Mouse (Mus musculus) forebrain, embryonic 13.5 days (tissue): Measurements from ENCODE around the gene Rnf115. TPM values are rescaled to one million over a fixed set of nuclear protein-coding genes. Genes with fewer than 3 reads are reported as not detected.
"Not testable (repeated sequence)": the region's sequence is repeated elsewhere in the genome, so short reads cannot be mapped to it uniquely, and the experiment has no call there.

Experiments
- ATAC-seq: fragments of 200-750 bp; cut with Nextera tagmentation; 2 replicates; pipeline ENCODE4 v1.8.0; 2017
- H3K27ac ChIP-seq: fragments of 300-500 bp; sonication (generic); 2 replicates; pipeline ENCODE4 v1.5.1; 2015; ENCODE audit warnings: inconsistent platforms, mild to moderate bottlenecking, moderate library complexity
- H3K27me3 ChIP-seq: fragments of 300-500 bp; sonication (generic); 2 replicates; pipeline ENCODE4 v1.6.1; 2015; ENCODE audit warnings: mild to moderate bottlenecking, inconsistent platforms
- H3K36me3 ChIP-seq: fragments of 300-500 bp; sonication (generic); 2 replicates; pipeline ENCODE4 v1.6.1; 2015; ENCODE audit warnings: mild to moderate bottlenecking, inconsistent platforms; ENCODE audit not compliant: poor library complexity, severe bottlenecking
- H3K4me1 ChIP-seq: fragments of 300-500 bp; sonication (generic); 2 replicates; pipeline ENCODE4 v1.6.1; 2015; ENCODE audit warnings: inconsistent platforms
- H3K4me2 ChIP-seq: fragments of 300-500 bp; sonication (generic); 2 replicates; pipeline ENCODE4 v1.6.1; 2015; ENCODE audit warnings: inconsistent platforms, mild to moderate bottlenecking, moderate library complexity
- H3K4me3 ChIP-seq: fragments of 300-500 bp; sonication (generic); 2 replicates; pipeline ENCODE4 v1.5.1; 2015; ENCODE audit warnings: mild to moderate bottlenecking, inconsistent platforms
- H3K9ac ChIP-seq: fragments of 300-500 bp; sonication (generic); 2 replicates; pipeline ENCODE4 v1.6.1; 2015; ENCODE audit warnings: mild to moderate bottlenecking, inconsistent platforms
- H3K9me3 ChIP-seq: fragments of 300-500 bp; sonication (generic); replicated peaks from 2 replicates; pipeline ENCODE4 v1.6.1; 2016; ENCODE audit warnings: inconsistent platforms
- WGBS: fragments of 180-500 bp; shearing (Covaris S2); methylation state at CpG from one replicate; pipeline ENCODE4 v1.1.7; 2015; 5-methylcytosine and 5-hydroxymethylcytosine counted together
- polyA plus RNA-seq: library from polyadenylated mRNA; unstranded; fragments of >200 nt; fragmentation: Nextera tagmentation; extraction: Ambion mirVana; gene quantifications from 2 replicates; pipeline ENCODE4 v1.2.1, GENCODE M21; 2015

Rnf115 gene
- polyA plus RNA-seq, 1 experiment from 2014 or later: 71.7 TPM

DNA sequence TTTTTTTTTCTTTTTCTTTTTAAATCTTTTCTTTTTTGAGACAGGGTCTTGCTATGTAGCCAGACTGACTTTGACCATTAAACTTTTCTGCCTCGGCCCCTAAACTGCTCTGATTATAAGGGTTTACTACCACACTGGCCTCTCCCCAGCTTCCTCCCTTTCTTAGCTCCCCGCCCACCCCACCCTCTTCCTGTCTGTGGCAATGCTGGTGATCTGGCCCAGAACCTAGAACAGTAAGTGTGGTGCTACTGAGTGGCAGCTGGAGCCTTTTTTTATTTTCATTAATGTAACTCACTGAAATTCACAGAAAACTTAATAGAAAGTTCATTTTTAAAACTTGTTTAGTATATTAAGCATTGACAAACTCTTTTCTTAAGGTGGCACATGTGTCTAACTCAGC is 11.6 kb upstream of the Rnf115 start:
- WGBS: 90% methylated on average over 2 of the region's 2 CpGs
- H3K4me2 ChIP-seq: no peak overlapping the region
- no peaks in the 10 kb centered on the region for H3K27me3 ChIP-seq
- 0 out of 2 replicates have a peak, but pooled peaks cover 4% of the 10 kb centered on the region for H3K4me1 ChIP-seq
- no peak for ATAC-seq
- H3K9me3 ChIP-seq: no peaks in the 10 kb centered on the region
- no peak overlapping the region for H3K4me3 ChIP-seq
- no peak overlapping the region for H3K27ac ChIP-seq
- H3K36me3 ChIP-seq: peaks cover 71% of the 10 kb centered on the region
- no peak overlapping the region for H3K9ac ChIP-seq

DNA sequence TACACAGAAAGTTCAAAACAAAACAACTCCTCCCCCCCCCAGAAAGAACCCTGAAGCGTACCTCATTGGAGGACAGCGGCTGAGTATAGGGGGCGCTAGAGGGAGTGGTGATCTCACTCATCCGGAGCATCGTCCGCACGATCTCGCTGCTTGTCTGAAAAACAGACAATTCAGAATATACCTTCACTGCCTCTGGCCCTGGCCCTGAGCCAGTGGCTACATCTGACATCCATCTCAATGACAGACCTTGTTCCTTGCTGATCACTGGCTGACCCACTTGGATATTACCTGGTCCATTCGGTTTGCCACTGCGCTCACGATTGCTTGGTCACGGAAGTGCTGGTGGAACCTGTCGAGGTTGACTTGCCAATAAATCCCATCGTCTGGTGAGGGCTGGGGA is 8.3 kb upstream of the Rnf115 start:
- 37% methylated on average over 14 of the region's 14 CpGs for WGBS
- Histone ChIP-seq H3K4me2 (0 out of 2 replicates have a peak overlapping the region, but pooled peaks have one; percentile 18), H3K4me3 (no peak overlapping the region), H3K4me1 (0 out of 2 replicates have a peak, but pooled peaks cover 4% of the 10 kb centered on the region), H3K9ac (no peak overlapping the region), H3K36me3 (peaks cover 66% of the 10 kb centered on the region), H3K27me3 (no peaks in the 10 kb centered on the region), H3K9me3 (no peaks in the 10 kb centered on the region), H3K27ac (no peak overlapping the region)
- ATAC-seq: no peak

DNA sequence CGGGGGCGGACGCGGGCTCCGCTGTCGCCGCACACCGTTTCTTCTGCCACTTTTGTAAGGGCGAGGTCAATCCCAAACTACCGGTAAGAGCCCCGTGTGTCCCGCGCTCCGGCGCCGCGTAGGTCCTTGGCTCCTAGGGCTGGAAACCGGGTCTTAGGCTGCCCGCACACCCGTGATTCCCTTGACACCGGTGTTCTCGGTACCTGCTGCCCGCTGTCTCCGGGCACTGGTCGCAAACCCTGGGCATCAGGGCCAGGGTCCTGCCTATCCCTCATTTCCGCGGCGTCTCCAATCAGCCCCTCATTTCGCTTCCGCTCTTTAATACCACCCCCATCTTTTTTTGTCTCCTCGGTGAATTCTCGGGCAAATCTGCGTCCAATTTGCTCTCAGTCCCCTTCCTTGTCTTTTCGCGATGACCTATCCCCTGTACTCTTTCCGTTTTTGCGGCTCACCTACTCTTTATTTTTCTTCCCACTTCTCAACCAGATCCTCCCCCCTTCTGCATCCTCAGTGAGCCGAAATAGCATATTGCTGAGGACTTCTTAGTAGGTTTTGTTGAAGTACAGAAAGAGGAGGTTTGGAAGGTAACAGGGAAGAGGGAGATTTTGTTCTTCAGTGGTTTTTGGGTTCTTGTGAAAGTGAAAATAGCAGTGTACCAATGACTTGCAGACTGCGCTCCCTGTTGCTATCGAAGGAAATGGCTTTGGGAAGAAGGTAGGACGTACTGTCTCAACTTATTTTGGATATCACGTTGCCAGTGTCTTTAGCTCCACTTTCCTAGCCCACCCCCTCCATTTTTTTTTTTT is 567 bp downstream of the Rnf115 start:
- Histone ChIP-seq H3K27ac (peak overlapping the region; percentile 78), H3K36me3 (peaks cover 12% of the 10 kb centered on the region), H3K27me3 (no peaks in the 10 kb centered on the region), H3K4me2 (peak overlapping the region; percentile 73), H3K9me3 (no peaks in the 10 kb centered on the region), H3K9ac (peak overlapping the region; percentile 87), H3K4me1 (peaks cover 33% of the 10 kb centered on the region), H3K4me3 (peak overlapping the region; percentile 94)
- ATAC-seq: peak; percentile 65
- 1% methylated on average over 42 of the region's 42 CpGs for WGBS

DNA sequence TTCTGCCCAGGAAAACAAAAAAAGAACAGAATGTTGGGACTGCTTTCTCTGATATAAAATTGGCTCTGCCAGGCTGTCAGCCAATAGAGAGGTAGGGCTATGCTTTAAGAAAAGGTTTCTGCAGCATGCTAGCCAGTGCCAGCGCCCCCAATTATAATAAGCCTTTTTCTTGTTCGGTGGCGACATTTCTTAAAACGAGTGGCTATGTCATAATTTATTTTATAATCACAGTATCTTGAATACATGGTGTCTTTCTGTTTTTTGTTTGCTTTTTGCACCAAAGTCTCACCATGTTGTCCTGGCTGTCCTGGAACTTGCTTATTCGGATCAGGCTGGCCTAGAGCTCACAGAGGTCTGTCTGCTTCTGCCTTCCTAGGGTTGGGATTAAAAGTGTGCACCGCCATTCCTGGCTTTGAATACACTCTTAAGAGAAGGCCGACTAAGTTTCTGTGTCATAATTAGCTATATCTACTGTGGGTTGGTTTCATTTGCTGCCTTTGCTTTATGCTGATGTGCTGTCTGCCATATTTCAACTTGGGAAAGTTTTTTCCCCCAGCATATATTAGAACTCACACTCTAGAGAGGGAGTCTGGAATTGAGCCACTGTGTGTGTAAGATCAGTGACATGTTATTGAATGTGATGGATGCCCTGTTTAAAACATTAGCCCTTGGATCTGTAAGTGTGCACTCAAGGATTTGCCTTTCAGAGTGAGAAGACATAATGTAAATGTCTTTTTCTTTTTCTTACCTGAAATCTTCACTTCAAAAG is 1.4 kb downstream of the Rnf115 start:
- Histone ChIP-seq H3K27ac (no peak overlapping the region), H3K36me3 (peaks cover 4% of the 10 kb centered on the region; the same call in 1 of the 2 replicates), H3K4me3 (peak overlapping the region; percentile 94), H3K9me3 (no peaks in the 10 kb centered on the region), H3K27me3 (no peaks in the 10 kb centered on the region), H3K9ac (peak overlapping the region; percentile 87), H3K4me1 (peaks cover 33% of the 10 kb centered on the region), H3K4me2 (peak overlapping the region; percentile 73)
- ATAC-seq: no peak
- 36% methylated on average over 7 of the region's 7 CpGs for WGBS

DNA sequence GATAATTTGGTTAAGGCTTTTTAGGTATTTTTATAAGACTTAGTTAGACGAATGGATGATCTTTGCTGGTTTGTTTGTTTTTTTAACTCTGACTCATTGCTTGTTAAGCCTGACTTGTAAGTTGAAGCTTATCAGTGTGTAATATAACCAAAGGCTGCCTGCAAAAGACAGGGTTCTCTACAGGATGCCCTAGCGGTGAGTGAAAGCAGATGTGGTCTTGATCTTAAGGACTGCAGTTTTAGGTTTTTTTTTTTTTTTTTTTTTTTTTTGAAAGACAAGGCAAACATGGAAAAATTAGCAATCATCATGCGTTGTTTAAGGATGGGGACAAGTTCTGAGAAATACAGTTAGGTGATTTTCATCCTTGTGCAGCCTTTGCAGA is 1.9 kb downstream of the Rnf115 start:
- H3K9ac ChIP-seq: no peak overlapping the region
- H3K27ac ChIP-seq: no peak overlapping the region
- peaks cover 4% of the 10 kb centered on the region; the same call in 1 of the 2 replicates for H3K36me3 ChIP-seq
- 85% methylated on average over 3 of the region's 3 CpGs for WGBS
- H3K4me2 ChIP-seq: no peak overlapping the region
- H3K4me3 ChIP-seq: no peak overlapping the region
- H3K4me1 ChIP-seq: peaks cover 33% of the 10 kb centered on the region
- H3K27me3 ChIP-seq: no peaks in the 10 kb centered on the region
- ATAC-seq: no peak
- no peaks in the 10 kb centered on the region for H3K9me3 ChIP-seq

DNA sequence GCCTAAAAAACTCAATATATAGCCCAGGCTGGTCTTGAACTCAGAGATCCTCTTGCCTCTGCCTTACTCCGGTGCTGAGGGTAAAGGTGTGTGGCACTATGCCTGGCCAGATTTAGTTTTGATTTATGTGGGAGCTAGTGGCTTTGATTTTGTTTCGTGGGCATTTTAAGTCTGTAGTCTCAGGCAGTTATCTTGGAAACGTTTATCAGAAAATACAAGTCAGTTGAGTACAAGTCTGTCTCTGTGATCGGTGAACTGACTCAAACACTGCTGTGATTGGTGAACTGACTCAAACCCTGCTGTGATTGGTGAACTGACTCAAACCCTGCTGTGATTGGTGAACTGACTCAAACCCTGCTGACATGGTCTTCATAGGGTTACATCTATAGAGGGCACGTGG is 3.3 kb downstream of the Rnf115 start:
- ATAC-seq: no peak
- H3K36me3 ChIP-seq: no peaks in the 10 kb centered on the region; the same call in 1 of the 2 replicates
- H3K9me3 ChIP-seq: no peaks in the 10 kb centered on the region
- peaks cover 33% of the 10 kb centered on the region for H3K4me1 ChIP-seq
- H3K27ac ChIP-seq: no peak overlapping the region
- no peaks in the 10 kb centered on the region for H3K27me3 ChIP-seq
- H3K4me2 ChIP-seq: no peak overlapping the region
- WGBS: 73% methylated on average over 5 of the region's 5 CpGs
- no peak overlapping the region for H3K9ac ChIP-seq
- no peak overlapping the region for H3K4me3 ChIP-seq

- Histone ChIP-seq H3K36me3 (no peaks in the 10 kb centered on the region; the same call in 1 of the 2 replicates), H3K9ac (no peak overlapping the region), H3K27ac (no peak overlapping the region), H3K4me3 (no peak overlapping the region), H3K4me2 (no peak overlapping the region), H3K4me1 (peaks cover 26% of the 10 kb centered on the region), H3K9me3 (no peaks in the 10 kb centered on the region), H3K27me3 (no peaks in the 10 kb centered on the region)
- ATAC-seq: no peak
- WGBS: 91% methylated on average over 1 of the region's 1 CpGs
Measured at GRCm38 (mm10) chr3:96733984-96734383, 6.5 kb downstream of the Rnf115 start.

DNA sequence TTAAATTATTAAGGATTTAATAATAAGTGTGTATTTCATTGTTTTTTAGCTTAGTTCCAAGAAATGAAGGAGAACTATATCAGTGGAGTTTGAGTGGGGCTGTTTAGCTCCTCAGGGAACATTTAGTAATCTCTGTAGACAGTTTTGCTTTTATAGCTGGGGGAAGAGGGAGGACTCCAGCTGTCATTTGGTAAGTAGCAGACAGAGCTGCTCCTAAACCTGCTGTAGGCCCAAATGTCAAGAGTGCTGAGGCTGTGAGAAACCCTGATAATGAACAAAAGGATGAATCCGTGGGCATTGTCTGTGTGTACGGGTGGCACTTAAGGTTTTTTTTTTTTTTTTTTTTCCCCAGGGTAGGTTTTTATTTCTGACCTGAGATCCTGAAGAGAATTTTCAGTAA is 7.7 kb downstream of the Rnf115 start:
- no peaks in the 10 kb centered on the region for H3K27me3 ChIP-seq
- H3K9me3 ChIP-seq: no peaks in the 10 kb centered on the region
- no peaks in the 10 kb centered on the region; the same call in 1 of the 2 replicates for H3K36me3 ChIP-seq
- peaks cover 18% of the 10 kb centered on the region for H3K4me1 ChIP-seq
- H3K4me2 ChIP-seq: no peak overlapping the region
- no peak overlapping the region for H3K27ac ChIP-seq
- H3K9ac ChIP-seq: no peak overlapping the region
- H3K4me3 ChIP-seq: no peak overlapping the region
- no peak for ATAC-seq
- WGBS: 77% methylated on average over 2 of the region's 2 CpGs

- H3K9ac ChIP-seq: no peak overlapping the region
Measured at GRCm38 (mm10) chr3:96737013-96737740, 9.7 kb downstream of the Rnf115 start.

GRCm38 (mm10) chr3:96737995-96738394 is 10.5 kb downstream of the Rnf115 start:
- H3K27ac ChIP-seq: no peak overlapping the region
- H3K4me3 ChIP-seq: no peak overlapping the region
- ATAC-seq: no peak
- no peak overlapping the region for H3K9ac ChIP-seq
- no peaks in the 10 kb centered on the region for H3K9me3 ChIP-seq
- WGBS: 88% methylated on average over 1 of the region's 1 CpGs
- H3K36me3 ChIP-seq: no peaks in the 10 kb centered on the region
- H3K4me1 ChIP-seq: peaks cover 10% of the 10 kb centered on the region
- H3K27me3 ChIP-seq: no peaks in the 10 kb centered on the region
- H3K4me2 ChIP-seq: no peak overlapping the region

More at GRCm38 (mm10) chr3:96737013-96737740, 9.7 kb downstream of the Rnf115 start:
- H3K4me2 ChIP-seq: no peak overlapping the region
- H3K27me3 ChIP-seq: no peaks in the 10 kb centered on the region
- 34% methylated on average over 1 of the region's 1 CpGs for WGBS
- no peaks in the 10 kb centered on the region; the same call in 1 of the 2 replicates for H3K36me3 ChIP-seq
- no peak for ATAC-seq
- no peak overlapping the region for H3K27ac ChIP-seq
- no peaks in the 10 kb centered on the region for H3K9me3 ChIP-seq
- H3K4me1 ChIP-seq: peaks cover 10% of the 10 kb centered on the region
- H3K4me3 ChIP-seq: no peak overlapping the region

GRCm38 (mm10) chr3:96740279-96740678 is 12.8 kb downstream of the Rnf115 start:
- H3K9ac ChIP-seq, ATAC-seq, H3K4me3 ChIP-seq, H3K4me2 ChIP-seq, H3K9me3 ChIP-seq, H3K36me3 ChIP-seq, H3K27ac ChIP-seq, H3K27me3 ChIP-seq: not testable (repeated sequence)
- peaks cover 10% of the 10 kb centered on the region for H3K4me1 ChIP-seq

DNA sequence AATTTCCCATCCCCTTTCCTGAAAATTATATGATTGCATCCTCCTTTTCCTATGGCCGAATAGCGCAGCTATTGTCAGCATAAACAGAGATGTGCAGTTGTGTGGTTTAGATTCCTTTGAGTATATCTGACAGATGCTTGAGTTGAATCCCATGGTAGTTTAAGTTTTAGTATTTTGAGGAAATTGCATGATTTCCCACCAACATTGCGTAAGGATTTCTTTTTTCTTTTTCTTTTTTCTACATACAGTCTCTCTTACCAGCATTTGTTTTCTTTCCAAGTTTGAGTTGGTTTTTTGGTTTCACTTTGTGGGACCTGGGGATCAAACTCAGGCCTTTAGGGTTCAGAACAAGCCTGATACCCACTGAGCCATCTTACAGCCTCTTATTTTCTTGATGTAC is 16.9 kb downstream of the Rnf115 start:
- H3K27me3 ChIP-seq: no peaks in the 10 kb centered on the region
- H3K4me1 ChIP-seq: no peaks in the 10 kb centered on the region
- no peak overlapping the region for H3K9ac ChIP-seq
- no peak overlapping the region for H3K4me2 ChIP-seq
- 99% methylated on average over 3 of the region's 3 CpGs for WGBS
- H3K4me3 ChIP-seq: no peak overlapping the region
- no peaks in the 10 kb centered on the region for H3K36me3 ChIP-seq
- no peak overlapping the region for H3K27ac ChIP-seq
- H3K9me3 ChIP-seq: no peaks in the 10 kb centered on the region
- no peak for ATAC-seq
